Mouse (Mus musculus) intestine, postnatal 0 days (tissue): ENCODE data around the gene Hira. TPM values are rescaled to one million over a fixed set of nuclear protein-coding genes. Genes with fewer than 3 reads are reported as not detected.

Experiments
- ATAC-seq: fragments of 200-750 bp; cut with Nextera tagmentation; 2 replicates; pipeline ENCODE4 v1.8.0; 2017; ENCODE audit warnings: mild to moderate bottlenecking, moderate TSS enrichment, moderate library complexity
- H3K27ac ChIP-seq: fragments of 300-500 bp; sonication (generic); 2 replicates; pipeline ENCODE4 v1.5.1; 2014; ENCODE audit warnings: mild to moderate bottlenecking, low read depth, low read length, moderate library complexity
- H3K27me3 ChIP-seq: fragments of 300-500 bp; sonication (generic); replicated peaks from 2 replicates; pipeline ENCODE4 v1.6.1; 2014; ENCODE audit warnings: low read length, mixed read lengths; ENCODE audit not compliant: control insufficient read depth, insufficient read depth
- H3K36me3 ChIP-seq: fragments of 300-500 bp; sonication (generic); 2 replicates; pipeline ENCODE4 v1.6.1; 2014; ENCODE audit warnings: mild to moderate bottlenecking, moderate library complexity; ENCODE audit not compliant: control insufficient read depth, insufficient read depth
- H3K4me1 ChIP-seq: fragments of 300-500 bp; sonication (generic); replicated peaks from 2 replicates; pipeline ENCODE4 v1.6.1; 2014; ENCODE audit warnings: antibody characterized with exemption, low read length, mixed read lengths; ENCODE audit not compliant: control insufficient read depth, insufficient read depth
- H3K4me2 ChIP-seq: fragments of 300-500 bp; sonication (generic); replicated peaks from 2 replicates; pipeline ENCODE4 v1.6.1; 2014; ENCODE audit warnings: low read depth, mild to moderate bottlenecking, moderate library complexity
- H3K4me3 ChIP-seq: fragments of 300-500 bp; sonication (generic); 2 replicates; pipeline ENCODE4 v1.5.1; 2014; ENCODE audit warnings: low read depth, low read length
- H3K9ac ChIP-seq: fragments of 300-500 bp; sonication (generic); 2 replicates; pipeline ENCODE4 v1.6.1; 2014; ENCODE audit warnings: mild to moderate bottlenecking, low read depth, low read length
- H3K9me3 ChIP-seq: fragments of 300-500 bp; sonication (generic); 2 replicates; pipeline ENCODE4 v1.6.1; 2016; ENCODE audit warnings: mixed run types; ENCODE audit not compliant: control insufficient read depth
- CTCF ChIP-seq: sonication (generic); IDR thresholded peaks from 2 replicates; pipeline ENCODE4 v1.5.1; 2016; ENCODE audit warnings: low read depth, mild to moderate bottlenecking, control low read depth, antibody characterized with exemption, moderate library complexity
- WGBS: fragments of 180-500 bp; shearing (Covaris S2); extraction: QIAGEN DNeasy Blood & Tissue Kit; methylation state at CpG from one replicate; pipeline ENCODE4 v1.1.7; 2014; 5-methylcytosine and 5-hydroxymethylcytosine counted together
- polyA plus RNA-seq: library from polyadenylated mRNA; unstranded; fragments of >200 nt; fragmentation: Nextera tagmentation; extraction: Ambion mirVana; gene quantifications from 2 replicates; pipeline ENCODE4 v1.2.1, GENCODE M21; 2015

Hira gene
- polyA plus RNA-seq, 1 experiment from 2014 or later = 6.9 TPM

DNA sequence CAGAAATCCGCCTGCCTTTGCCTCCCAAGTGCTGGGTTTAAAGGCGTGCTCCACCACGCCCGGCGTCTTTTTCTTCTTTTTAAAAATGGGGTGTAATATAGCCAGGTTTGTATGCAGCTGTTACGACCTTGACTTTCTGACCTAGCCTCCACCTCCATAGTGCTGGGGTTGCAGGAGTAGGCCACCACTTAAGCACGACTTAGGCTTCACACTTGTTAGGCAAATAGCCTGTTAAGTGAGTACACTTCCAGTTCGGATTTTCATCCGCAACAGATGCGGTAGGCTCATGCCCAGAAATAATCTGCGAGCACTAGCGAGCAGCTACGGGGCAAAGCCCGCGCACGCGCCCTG, 771 bp upstream of the Hira start:
- WGBS = 1% methylated on average over 17 of the region's 17 CpGs
- no peaks in the 10 kb centered on the region for H3K4me1 ChIP-seq
- H3K36me3 ChIP-seq = peaks cover 20% of the 10 kb centered on the region; the same call in 1 of the 2 replicates
- H3K27ac ChIP-seq = peak overlapping the region; percentile 94
- no peak for TF ChIP-seq CTCF
- peak overlapping the region; percentile 86 for H3K4me2 ChIP-seq
- H3K4me3 ChIP-seq = peak overlapping the region; percentile 91
- peak overlapping the region; percentile 84 for H3K9ac ChIP-seq
- H3K27me3 ChIP-seq = no peaks in the 10 kb centered on the region
- no peaks in the 10 kb centered on the region for H3K9me3 ChIP-seq
- ATAC-seq = no peak; the same call in 1 of the 2 replicates

DNA sequence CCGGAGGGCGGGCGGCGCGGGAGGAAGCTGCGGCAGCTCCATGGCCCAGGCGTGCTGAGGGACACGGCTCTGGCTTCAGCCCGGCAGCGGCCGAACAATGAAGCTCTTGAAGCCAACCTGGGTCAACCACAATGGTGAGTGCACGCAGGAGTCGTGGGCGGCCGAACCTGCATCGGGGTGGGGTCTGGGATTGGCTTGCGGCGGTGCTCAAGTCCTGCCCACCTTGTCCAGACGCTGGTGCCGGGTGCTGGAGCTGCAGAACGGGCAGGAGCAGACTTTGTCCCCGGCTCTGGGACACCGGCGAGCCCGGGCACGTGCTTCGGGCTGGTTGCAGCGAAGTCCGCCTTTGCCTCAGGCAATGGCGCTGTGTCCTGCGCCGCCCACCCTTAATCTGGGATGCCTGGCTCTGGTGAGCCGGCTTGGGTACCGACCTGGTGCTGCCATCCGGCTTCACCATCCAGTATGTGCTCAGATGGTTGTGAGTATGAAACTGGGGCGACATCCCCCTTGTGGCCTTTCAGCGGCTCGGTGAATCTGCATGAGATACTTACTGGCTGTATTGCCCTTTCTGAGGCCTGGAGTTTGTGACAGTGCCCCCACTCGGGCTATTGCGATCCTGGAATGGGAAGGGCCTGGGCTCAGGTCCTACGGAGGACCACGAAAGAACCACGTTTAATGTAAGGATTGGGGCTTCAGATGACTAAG, 701 bp downstream of the Hira start:
- Histone ChIP-seq H3K27me3 (no peaks in the 10 kb centered on the region), H3K4me2 (peak overlapping the region; percentile 86), H3K36me3 (peaks cover 17% of the 10 kb centered on the region; the same call in 1 of the 2 replicates), H3K4me3 (peak overlapping the region; percentile 91), H3K4me1 (no peaks in the 10 kb centered on the region), H3K27ac (peak overlapping the region; percentile 94), H3K9me3 (no peaks in the 10 kb centered on the region), H3K9ac (peak overlapping the region; percentile 84)
- peak; percentile 69 for TF ChIP-seq CTCF
- under 1% methylated on average over 40 of the region's 43 CpGs for WGBS
- peak; percentile 45 for ATAC-seq

DNA sequence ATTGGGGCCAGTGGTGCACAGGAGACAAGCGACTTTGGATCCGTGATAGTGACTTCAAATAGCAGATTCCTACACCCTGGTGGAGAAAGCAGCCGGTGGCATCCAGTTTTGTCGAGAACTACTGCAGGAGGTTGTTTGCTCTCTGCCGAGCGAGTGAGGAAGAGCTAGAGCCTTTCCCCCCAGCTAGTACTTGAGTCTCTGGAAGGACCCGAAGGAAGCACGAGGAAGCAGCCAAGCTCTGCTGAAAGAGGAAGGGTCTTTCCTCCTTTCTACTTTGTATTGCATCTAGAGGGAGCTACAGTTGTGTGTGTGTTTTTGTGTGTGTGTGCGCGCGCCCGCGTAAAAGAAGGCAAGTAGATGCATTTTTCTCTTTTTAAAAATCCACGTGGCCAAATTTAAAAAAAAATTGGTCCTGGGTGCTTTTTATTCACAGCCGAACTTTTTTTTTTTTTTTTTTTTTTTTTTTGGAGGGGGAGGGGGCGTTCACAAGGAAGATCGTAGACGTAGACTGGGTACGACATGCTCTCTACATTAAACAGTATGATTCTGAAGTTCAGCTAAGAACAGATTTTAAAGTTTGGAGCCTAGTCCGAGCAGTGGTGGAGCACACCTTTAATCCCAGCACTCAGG, 1.4 kb downstream of the Hira start:
- H3K9ac ChIP-seq = peak overlapping the region; percentile 84
- WGBS = 18% methylated on average over 20 of the region's 20 CpGs
- H3K9me3 ChIP-seq = no peaks in the 10 kb centered on the region
- peak overlapping the region; percentile 94 for H3K27ac ChIP-seq
- H3K36me3 ChIP-seq = peaks cover 15% of the 10 kb centered on the region; the same call in 1 of the 2 replicates
- H3K4me2 ChIP-seq = peak overlapping the region; percentile 86
- no peaks in the 10 kb centered on the region for H3K27me3 ChIP-seq
- H3K4me1 ChIP-seq = no peaks in the 10 kb centered on the region
- ATAC-seq = no peak
- H3K4me3 ChIP-seq = peak overlapping the region; percentile 91
- TF ChIP-seq CTCF = no peak

DNA sequence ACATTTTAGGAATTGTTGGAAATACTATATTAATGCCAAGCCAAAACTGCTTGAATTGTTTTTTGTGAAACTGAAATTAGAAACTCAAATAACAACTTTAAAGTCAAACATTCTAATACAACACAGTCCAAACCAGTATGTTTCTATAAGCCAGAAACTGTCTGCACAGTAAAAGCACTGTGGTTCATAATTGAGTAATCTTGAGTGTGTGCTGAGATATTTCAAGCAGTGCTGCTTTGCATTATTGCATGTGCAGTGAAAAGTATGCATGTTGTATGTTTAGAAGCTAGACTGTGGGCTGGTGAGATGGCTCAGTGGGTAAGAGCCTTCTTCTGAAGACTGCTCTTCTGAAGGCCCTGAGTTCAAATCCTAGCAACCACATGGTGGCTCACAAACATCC, 7.2 kb downstream of the Hira start:
- Histone ChIP-seq H3K4me3 (no peak overlapping the region), H3K4me2 (no peak overlapping the region), H3K9me3 (no peaks in the 10 kb centered on the region), H3K36me3 (0 out of 2 replicates have a peak, but pooled peaks cover 5% of the 10 kb centered on the region), H3K4me1 (no peaks in the 10 kb centered on the region), H3K27ac (no peak overlapping the region), H3K27me3 (no peaks in the 10 kb centered on the region), H3K9ac (no peak overlapping the region)
- ATAC-seq = no peak
- no peak for TF ChIP-seq CTCF

DNA sequence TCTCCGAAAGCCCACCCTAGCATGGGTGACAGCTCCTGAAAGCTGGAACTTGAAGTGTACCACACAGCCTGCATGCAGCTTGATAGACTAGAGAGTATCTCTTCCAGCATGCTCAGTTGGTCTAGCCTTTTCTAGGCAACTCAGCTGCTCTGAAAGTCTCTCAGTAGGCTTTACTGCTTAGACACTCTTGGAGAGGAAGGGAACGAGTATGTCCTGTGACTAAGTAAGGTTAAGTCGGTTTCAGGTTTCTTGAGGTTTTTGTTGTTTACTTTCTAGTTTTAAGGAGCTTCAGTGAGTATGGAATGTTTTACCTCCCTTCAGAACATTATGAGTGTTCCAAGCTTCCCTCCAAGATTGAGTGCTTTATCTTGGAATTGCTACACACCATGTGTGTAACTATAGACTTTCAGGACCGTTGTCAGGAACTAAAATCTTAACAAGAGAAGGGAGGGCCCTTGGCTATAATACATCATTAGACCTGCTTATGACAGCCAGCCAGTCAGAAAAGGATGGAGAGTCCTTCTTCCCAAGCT, 17.1 kb downstream of the Hira start:
- Histone ChIP-seq H3K9me3 (no peaks in the 10 kb centered on the region), H3K4me1 (no peaks in the 10 kb centered on the region), H3K4me3 (no peak overlapping the region), H3K9ac (no peak overlapping the region), H3K27ac (no peak overlapping the region), H3K36me3 (peaks cover 25% of the 10 kb centered on the region), H3K27me3 (no peaks in the 10 kb centered on the region), H3K4me2 (no peak overlapping the region)
- 63% methylated on average over 4 of the region's 4 CpGs for WGBS
- no peak for TF ChIP-seq CTCF
- no peak for ATAC-seq

DNA sequence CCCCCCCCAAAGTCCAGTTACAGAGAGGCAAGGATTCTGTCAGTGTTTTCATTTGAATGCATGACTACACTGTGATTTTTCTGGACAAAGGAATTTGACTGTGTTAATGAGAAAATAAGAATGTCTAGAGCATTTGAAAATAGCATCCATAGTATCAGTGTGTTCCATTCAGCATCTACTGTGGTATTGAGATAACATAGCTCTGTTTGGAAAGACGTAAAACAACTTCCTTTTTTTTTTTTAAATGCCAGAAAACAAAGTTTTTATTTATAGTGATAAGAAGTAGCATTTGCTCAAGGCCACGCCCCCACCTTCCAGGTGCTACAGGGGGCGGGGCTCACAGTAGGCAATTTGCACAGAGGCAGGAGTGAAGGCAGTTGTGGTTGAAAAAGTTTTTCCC, 18.4 kb downstream of the Hira start:
- TF ChIP-seq CTCF = no peak
- Histone ChIP-seq H3K36me3 (peaks cover 38% of the 10 kb centered on the region), H3K27ac (no peak overlapping the region), H3K27me3 (no peaks in the 10 kb centered on the region), H3K9me3 (no peaks in the 10 kb centered on the region), H3K4me3 (no peak overlapping the region), H3K4me1 (no peaks in the 10 kb centered on the region), H3K9ac (no peak overlapping the region), H3K4me2 (no peak overlapping the region)
- 52% methylated on average over 3 of the region's 3 CpGs for WGBS
- no peak for ATAC-seq
